Mouse (Mus musculus) thymus, adult 2 months (tissue): ENCODE data around the gene Gm12166.

ENCODE experiments used
- CTCF ChIP-seq: fragments of 200-500 bp; IDR thresholded peaks from 2 replicates; pipeline ENCODE4 v1.5.1; 2012; ENCODE audit warnings: mild to moderate bottlenecking, control low read depth, low read length, moderate library complexity, borderline replicate concordance; ENCODE audit not compliant: control insufficient read depth, poor library complexity, insufficient read depth; ENCODE audit errors: extremely low read depth
- POLR2A ChIP-seq: fragments of 200-500 bp; IDR thresholded peaks from 2 replicates; pipeline ENCODE4 v1.6.1; 2012; ENCODE audit warnings: mild to moderate bottlenecking, low read length, control low read depth, moderate library complexity; ENCODE audit not compliant: control insufficient read depth, poor library complexity, insufficient read depth; ENCODE audit errors: extremely low read depth

DNA sequence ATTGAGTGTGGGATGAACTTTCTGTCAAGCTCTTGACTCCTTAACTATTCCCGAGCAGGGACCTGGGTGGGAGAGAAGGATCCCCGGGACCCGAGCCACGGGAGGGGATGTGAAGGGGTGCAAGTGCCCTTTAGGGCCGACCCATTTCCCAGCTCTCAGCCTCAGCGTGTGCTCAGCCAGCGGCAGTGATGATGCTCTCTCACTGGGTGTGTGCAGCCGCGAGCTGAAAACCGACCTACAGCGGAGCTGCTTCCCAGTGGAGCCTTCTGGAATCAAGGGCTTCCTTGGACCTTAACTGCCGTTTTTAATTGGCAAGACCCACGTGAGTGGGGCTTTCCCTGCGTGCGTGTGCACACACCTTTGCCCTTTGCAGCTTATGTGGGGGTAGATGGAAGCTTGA, 13.2 kb downstream of the Gm12166 start:
- TF ChIP-seq CTCF (no peak), POLR2A (no peak)
